Mouse (Mus musculus) layer of hippocampus, adult 2 months (tissue): ENCODE measurements around the gene Alg3. TPM values are rescaled to one million over a fixed set of nuclear protein-coding genes. Genes with fewer than 3 reads are reported as not detected.

Experiments
- DNase-seq, 2 experiments: peaks; one replicate each; pipeline ENCODE4 v3.0.0; 2022; ENCODE audit warnings: low spot score in 2 of 2
- H3K27ac ChIP-seq: fragments of 200-600 bp; 2 replicates; pipeline ENCODE4 v1.8.1; 2022
- H3K4me3 ChIP-seq: fragments of 200-600 bp; 2 replicates; pipeline ENCODE4 v1.8.1; 2022; ENCODE audit warnings: mild to moderate bottlenecking
- CTCF ChIP-seq: fragments of 200-600 bp; conservative IDR thresholded peaks from 2 replicates; pipeline ENCODE4 v1.8.1; 2022; ENCODE audit warnings: antibody characterized with exemption, mild to moderate bottlenecking, moderate library complexity
- long read RNA-seq, 2 experiments: library from polyadenylated mRNA; stranded (forward); transcript quantifications; one replicate each; pipeline ENCODE4 v2.0.0; 2021; ENCODE audit warnings: borderline mapping rate in 2 of 2
- total RNA-seq, 2 experiments: library from RNA; stranded (reverse); gene quantifications; 2 replicates each; pipeline ENCODE4 v1.2.3; 2021

The Alg3 gene
- total RNA-seq = 10 to 100 TPM in 1 of 2 experiments, 1 to 10 TPM in 1; 9.7 to 15.4 TPM
- long read RNA-seq, experiment 1, transcript Alg3-201 (9 exons, 1,451 nt) = major isoform, 12 of 13 reads
- long read RNA-seq, experiment 1, partial matches to known transcripts = 0 of 13 reads
- long read RNA-seq, experiment 1, other reads (novel, unspliced or antisense) = 1 of 13 reads
- long read RNA-seq, experiment 2, transcript Alg3-201 (9 exons, 1,451 nt) = major isoform, 5 of 13 reads
- long read RNA-seq, experiment 2, partial matches to known transcripts = 2 of 13 reads
- long read RNA-seq, experiment 2, other reads (novel, unspliced or antisense) = 4 of 13 reads

- H3K27ac ChIP-seq = peak within 1 kb of the TSS; percentile 93
- DNase-seq = peak; percentile 73 to 75
- TF ChIP-seq CTCF = peak; percentile 38
- peak within 1 kb of the TSS; percentile 85 for H3K4me3 ChIP-seq
Observed at GRCm38 (mm10) chr16:20611357-20612227, at the start of gene Alg3, which contains the start of the genes Eef1akmt4 and Gm49333. Alg3 (minus strand) TSS chr16:20611735. Eef1akmt4 (plus strand) TSS chr16:20611593. Gm49333 (plus strand) TSS chr16:20611610.

- no peak for TF ChIP-seq CTCF
- Histone ChIP-seq H3K4me3 (no peak overlapping the region), H3K27ac (no peak overlapping the region)
- no peak for DNase-seq
Observed at GRCm38 (mm10) chr16:20657661-20658060, 46.1 kb upstream of the Alg3 start.

- TF ChIP-seq CTCF = peak; percentile 63
- DNase-seq = no peak
- Histone ChIP-seq H3K27ac (no peak overlapping the region), H3K4me3 (peak overlapping the region; percentile 73; the same call in 1 of the 2 replicates)
Observed at GRCm38 (mm10) chr16:20653315-20653714, 41.8 kb upstream of the Alg3 start.

GRCm38 (mm10) chr16:20651947-20652310, 40.4 kb upstream of the Alg3 start:
- TF ChIP-seq CTCF = no peak
- Histone ChIP-seq H3K27ac (peak overlapping the region; percentile 92), H3K4me3 (peak overlapping the region; percentile 73)
- DNase-seq = no peak

GRCm38 (mm10) chr16:20651076-20651946, 39.8 kb upstream of the Alg3 start, which contains the start of gene Psmd2:
Psmd2 (plus strand) TSS chr16:20651652.
- TF ChIP-seq CTCF = peak; percentile 41
- peak within 1 kb of the TSS; percentile 92 for H3K27ac ChIP-seq
- peak; percentile 96 to 97 for DNase-seq
- H3K4me3 ChIP-seq = peak within 1 kb of the TSS; percentile 73

GRCm38 (mm10) chr16:20643911-20644310, 32.4 kb upstream of the Alg3 start:
- no peak for DNase-seq
- no peak overlapping the region for H3K27ac ChIP-seq
- no peak for TF ChIP-seq CTCF
- no peak overlapping the region for H3K4me3 ChIP-seq

- peak; percentile 72 to 83 for DNase-seq
- Histone ChIP-seq H3K27ac (no peak overlapping the region), H3K4me3 (no peak overlapping the region)
- TF ChIP-seq CTCF = peak; percentile 91
Observed at GRCm38 (mm10) chr16:20642161-20642560, 30.6 kb upstream of the Alg3 start.

GRCm38 (mm10) chr16:20638367-20638766, 26.8 kb upstream of the Alg3 start:
- no peak for TF ChIP-seq CTCF
- peak; percentile 66 to 78 for DNase-seq
- H3K4me3 ChIP-seq = peak overlapping the region; percentile 35; the same call in 1 of the 2 replicates
- H3K27ac ChIP-seq = peak overlapping the region; percentile 67

GRCm38 (mm10) chr16:20637410-20637809, 25.9 kb upstream of the Alg3 start:
- H3K27ac ChIP-seq = peak overlapping the region; percentile 67
- no peak for TF ChIP-seq CTCF
- DNase-seq = no peak
- H3K4me3 ChIP-seq = no peak overlapping the region

GRCm38 (mm10) chr16:20629731-20630634, 18.4 kb upstream of the Alg3 start, which contains the start of gene Ece2:
Ece2 (plus strand) TSS chr16:20629828.
- TF ChIP-seq CTCF = no peak
- peak within 1 kb of the TSS; percentile 71 for H3K4me3 ChIP-seq
- DNase-seq = peak in 1 of 2 experiments; percentile 51

GRCm38 (mm10) chr16:20628871-20629391, 17.4 kb upstream of the Alg3 start:
- Histone ChIP-seq H3K27ac (no peak overlapping the region), H3K4me3 (peak overlapping the region; percentile 71)
- peak; percentile 41 to 61 for DNase-seq
- no peak for TF ChIP-seq CTCF

More at GRCm38 (mm10) chr16:20629731-20630634, 18.4 kb upstream of the Alg3 start, which contains the start of gene Ece2:
- H3K27ac ChIP-seq = peak within 1 kb of the TSS; percentile 88
